Mouse (Mus musculus): ENCODE data around the gene Cacna2d2.

Gene Cacna2d2

GRCm38 (mm10) chr9:107399491-107399971 lies at the start of gene Cacna2d2:
Gene Cacna2d2, plus strand, starts transcription at chr9:107399612.
- DNase-seq (ENCODE audit: low read depth, low spot score), result no peak

GRCm38 (mm10) chr9:107354826-107355225 lies 44.6 kb upstream of the Cacna2d2 start:
- no peak for DNase-seq (ENCODE audit: low read depth, low spot score)

- peak; percentile 63 for DNase-seq (ENCODE audit: low read depth, low spot score)
Measured at GRCm38 (mm10) chr9:107355870-107356765, 43.3 kb upstream of the Cacna2d2 start.

DNA sequence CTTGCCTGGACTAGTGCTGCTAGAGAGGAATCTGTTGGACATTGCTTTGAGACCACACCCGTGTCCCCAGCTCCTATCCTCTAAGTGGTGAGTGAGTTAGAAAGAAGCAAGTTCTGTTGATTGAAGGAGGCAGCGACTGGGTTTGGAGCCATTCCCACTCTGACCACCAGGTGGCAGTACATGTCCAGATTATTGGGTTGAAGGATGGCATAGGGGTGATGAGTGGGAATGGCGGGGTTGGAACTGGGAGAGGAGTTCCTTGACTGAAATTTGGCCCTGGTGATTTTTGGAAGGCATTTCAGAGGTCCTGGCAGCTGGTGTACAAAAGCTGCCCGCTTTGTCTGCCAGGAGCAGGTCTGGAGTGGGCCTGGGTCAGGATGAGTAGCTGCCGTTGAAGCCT lies 41.8 kb upstream of the Cacna2d2 start:
- peak; percentile 52 for DNase-seq (ENCODE audit: low read depth, low spot score)

DNA sequence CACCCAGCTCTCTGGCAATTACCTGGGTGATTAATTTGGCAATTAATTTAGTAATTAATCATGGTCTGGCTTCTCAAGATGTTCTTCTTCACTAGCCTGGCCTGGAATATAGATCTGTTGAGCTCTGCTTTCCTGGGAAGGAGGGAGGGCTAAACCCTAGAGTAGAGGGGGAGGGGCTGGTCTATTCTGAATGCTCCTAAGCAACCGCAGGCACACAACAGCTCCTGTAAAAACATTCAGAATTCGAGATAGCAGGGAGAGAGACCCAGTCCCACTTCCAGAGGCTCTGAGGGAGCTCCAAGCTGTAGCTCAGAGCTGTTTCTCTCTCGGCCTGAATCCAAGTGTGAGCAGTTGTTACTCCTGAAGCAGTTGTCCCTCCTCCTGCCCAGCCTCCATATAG lies 38.4 kb upstream of the Cacna2d2 start:
- no peak for DNase-seq (ENCODE audit: low read depth, low spot score)

DNA sequence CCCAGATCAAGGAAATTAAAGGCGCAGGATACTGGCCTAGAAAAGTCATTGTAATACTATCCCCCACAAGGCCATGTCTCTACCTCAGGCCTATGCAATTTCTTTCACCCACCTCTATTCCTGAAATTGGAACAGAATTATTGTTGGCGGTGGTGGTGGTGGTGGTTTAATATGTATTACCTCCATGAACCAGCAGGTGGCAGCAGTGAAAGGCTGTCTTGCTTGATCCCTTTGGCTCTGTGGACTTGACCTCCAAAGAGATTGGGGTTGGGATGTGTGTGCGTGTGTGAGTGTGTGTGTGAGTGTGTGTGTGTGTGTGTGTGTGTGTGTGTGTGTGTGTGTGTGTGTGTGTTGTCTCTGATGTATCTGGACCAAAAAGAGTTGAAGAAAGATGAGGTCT lies 32.8 kb upstream of the Cacna2d2 start:
- DNase-seq (ENCODE audit: low read depth, low spot score), result peak; percentile 45

DNA sequence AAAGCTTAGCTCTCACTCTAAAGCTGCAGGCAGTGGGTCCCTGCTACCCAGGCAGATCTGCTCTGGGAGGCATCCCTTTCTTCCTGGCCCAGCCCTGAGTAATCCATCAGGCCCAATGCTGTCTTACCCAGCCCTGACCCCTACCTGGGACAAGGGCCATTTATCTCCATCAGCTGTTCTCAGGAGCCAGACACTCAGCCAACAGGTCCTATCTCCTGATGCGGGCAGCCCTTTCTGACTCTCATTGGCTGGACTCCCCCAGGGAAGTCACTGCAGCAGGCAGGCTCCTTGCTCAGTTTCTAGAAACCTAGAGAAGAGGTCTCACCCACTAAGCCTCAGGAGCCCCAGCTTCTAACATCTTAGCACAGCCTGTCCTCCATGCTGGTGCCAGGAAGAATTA lies 31.1 kb upstream of the Cacna2d2 start:
- DNase-seq (ENCODE audit: low read depth, low spot score), result no peak

DNA sequence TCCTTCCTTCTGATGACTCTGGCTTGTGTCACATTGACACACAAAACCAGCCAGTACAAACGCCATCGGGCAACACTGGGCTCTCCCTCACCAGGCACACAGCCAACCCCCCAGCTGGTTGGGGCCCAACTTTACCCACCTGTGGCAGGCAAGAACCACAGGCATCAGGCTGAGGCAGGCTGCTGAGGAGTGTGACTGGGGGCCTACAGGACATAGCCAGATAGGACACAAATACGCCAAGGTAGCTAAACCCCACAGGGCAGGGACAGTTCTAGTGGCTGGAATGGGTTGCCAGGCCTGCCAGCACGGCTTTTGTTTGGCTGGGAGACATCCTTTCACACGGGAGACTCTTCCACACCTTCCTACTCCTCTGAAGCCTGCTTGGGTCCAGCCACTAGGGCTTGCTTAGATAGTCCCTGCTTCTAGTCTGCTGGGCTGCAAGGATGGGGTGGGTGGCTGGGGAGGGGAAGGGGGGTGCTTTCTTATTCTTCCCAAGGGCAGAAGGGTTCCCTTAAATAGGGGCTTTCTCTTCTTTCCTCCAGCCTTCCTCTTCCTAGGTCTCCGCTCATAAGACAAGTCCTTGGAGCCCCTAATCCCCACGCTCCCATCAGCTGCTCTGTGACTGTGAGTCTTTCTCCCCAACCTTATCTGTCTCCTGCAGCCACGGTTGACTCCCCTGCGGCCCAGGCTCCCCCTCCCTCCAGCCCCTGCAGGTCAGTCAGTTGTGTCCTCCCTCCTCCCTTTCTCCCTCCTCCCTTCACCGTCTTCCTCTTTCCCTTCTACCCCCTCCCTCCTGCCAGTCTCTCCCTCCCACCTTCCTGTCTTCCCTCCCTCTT lies 29.9 kb upstream of the Cacna2d2 start:
- DNase-seq (ENCODE audit: low read depth, low spot score), result no peak

- no peak for DNase-seq (ENCODE audit: low read depth, low spot score)
Measured at GRCm38 (mm10) chr9:107370106-107370463, 29.3 kb upstream of the Cacna2d2 start.

DNA sequence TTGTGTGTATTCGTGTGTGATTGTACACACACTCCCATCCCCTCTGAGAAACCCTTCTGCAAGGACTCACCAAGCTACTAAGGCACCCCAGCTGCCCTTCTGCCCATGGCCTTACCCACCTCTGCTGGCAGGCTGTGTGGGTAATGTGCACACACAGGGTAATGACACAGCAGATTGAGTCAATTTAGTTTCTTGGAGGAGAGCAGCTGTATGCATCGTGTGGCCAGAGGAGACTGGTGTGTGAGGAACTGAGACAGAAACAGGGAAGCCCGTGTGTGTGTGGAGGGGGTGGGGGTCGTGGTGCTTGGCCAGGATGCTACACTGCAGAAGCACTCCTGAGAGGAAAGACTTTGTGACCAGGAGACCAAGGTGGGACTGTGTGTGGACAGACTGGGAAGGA lies 27.0 kb upstream of the Cacna2d2 start:
- DNase-seq (ENCODE audit: low read depth, low spot score), result peak; percentile 34

DNA sequence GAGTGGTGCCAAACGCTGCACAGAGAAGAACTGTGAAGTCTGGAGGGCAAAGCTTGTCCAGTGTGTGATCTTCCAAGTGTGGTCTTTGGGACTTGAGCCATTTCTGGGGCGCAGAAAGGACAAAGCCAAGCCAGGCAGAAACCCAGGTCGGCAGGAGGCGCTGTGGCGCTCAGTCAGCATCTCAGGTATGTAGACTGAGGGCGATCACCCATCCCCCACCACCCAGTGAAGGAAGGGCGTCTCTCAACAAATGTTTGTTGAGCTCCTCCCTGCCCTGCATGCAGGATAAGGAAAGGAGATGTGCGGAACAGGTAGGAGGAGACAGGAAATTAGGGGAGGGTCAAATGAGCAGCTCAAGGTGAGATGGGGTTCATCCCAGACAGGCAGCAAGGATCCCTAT lies 24.8 kb upstream of the Cacna2d2 start:
- DNase-seq (ENCODE audit: low read depth, low spot score), result peak; percentile 66

GRCm38 (mm10) chr9:107375451-107375850 lies 24.0 kb upstream of the Cacna2d2 start:
- no peak for DNase-seq (ENCODE audit: low read depth, low spot score)

DNA sequence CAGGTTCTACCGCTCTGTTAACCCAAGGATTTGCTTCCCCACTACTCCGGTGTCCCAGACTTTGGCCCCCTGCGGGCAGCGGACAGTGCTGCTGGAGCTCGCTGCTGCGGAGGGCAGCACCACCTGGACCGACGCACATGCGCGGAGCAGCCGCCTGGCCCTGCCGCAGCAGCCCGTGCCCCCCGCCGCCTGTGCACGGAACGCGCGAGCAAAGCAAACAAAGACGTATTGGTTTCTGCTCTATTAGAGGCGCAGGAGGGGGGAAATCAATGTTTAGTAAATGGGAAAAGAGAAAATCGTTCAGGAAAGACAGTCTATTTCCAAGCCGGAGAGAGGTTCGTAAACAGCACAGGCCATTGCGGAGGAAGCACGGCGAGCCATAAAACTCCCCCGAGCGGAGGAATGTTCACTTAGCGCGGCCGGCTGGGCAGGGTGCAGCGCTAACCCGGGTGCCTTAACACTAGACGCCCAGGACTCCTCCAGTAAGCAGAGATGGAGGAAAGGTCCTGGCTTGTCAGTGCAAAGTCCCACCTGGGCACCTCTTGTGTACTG lies 21.4 kb upstream of the Cacna2d2 start:
- no peak for DNase-seq (ENCODE audit: low read depth, low spot score)

- DNase-seq (ENCODE audit: low read depth, low spot score), result no peak
Measured at GRCm38 (mm10) chr9:107381723-107382122, 17.7 kb upstream of the Cacna2d2 start.

DNA sequence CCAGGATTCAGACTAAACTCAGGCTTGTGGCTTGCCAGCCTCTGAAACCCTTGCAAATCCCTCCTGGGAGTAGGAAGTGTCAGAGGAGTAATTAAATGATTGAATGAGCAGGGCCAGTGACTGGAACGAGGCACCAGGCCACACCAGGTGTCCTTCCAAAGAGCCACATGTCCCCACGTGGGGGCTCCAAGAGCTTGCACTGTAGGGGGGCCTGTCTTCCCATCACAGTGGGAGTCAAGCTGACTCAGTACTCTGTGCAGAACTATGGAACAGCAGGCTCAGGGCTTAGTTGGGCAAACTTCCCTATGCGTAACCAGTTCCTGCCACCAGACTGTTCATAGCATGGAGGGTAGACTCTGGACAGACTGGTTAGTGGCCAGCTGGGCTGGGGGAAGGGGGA lies 15.0 kb upstream of the Cacna2d2 start:
- DNase-seq (ENCODE audit: low read depth, low spot score), result no peak

GRCm38 (mm10) chr9:107386722-107387121 lies 12.7 kb upstream of the Cacna2d2 start:
- DNase-seq (ENCODE audit: low read depth, low spot score), result peak; percentile 34

- no peak for DNase-seq (ENCODE audit: low read depth, low spot score)
Measured at GRCm38 (mm10) chr9:107387708-107388107, 11.7 kb upstream of the Cacna2d2 start.

DNA sequence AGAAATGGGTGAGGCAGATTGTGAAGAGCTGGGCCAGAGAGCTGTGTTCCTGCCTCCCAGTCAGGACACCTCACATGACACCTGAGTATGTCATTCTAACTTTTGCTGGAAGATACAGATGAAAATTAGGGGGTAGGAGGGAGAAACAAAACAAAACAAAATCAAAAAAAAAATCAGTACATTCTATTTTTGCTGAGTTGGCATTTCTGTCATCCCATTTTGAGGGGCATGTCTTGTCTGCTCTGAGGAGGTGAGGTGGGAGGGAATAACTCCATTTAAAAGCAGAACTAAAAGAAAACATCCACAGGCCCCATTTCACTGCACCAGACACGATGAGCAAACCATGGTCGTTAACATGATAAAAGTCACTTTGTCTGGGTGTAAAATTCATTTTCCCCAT lies 11.1 kb upstream of the Cacna2d2 start:
- DNase-seq (ENCODE audit: low read depth, low spot score), result no peak

- peak; percentile 19 for DNase-seq (ENCODE audit: low read depth, low spot score)
Measured at GRCm38 (mm10) chr9:107396397-107396796, 3.0 kb upstream of the Cacna2d2 start.

DNA sequence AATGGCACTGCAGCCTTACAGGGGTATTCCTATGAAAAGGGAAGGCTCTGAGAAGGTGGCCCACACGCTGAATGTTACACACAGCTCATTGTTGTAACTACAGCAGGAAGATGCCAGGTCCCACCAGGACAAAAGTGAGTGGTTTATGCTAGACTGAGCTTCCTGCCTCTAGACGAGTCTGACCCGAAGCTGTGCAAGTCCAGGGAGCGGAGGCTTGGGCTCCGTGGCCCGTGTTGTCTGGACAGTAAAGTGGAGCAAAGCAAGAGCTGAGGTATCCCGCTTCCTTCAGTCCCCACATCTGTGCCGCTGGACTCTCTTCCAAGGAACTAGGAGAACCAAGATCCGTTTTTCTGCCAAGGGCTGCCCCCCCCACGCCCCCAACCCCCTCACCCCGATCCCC lies 444 bp upstream of the Cacna2d2 start:
- DNase-seq (ENCODE audit: low read depth, low spot score), result no peak

DNA sequence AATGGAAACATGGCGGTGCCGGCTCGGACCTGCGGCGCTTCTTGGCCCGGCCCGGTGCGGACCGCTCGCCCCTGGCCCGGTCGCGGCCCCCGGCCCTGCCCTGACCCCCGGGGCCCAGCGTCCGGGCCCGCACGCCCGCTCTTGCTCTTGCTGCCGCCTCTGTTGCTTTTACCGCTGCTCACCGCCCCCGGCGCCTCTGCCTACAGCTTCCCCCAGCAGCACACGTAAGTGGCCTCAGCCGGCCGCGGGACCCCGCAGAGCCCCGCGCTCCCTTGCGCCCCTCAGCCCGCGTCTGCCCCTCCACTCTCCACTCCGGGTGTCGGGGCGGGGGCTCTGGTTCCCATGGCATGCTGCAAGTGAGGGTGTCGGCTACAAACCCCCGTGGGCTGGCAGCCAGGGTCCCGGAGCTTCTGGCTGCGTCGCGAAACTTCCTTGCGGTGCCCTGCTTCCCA lies 674 bp downstream of the Cacna2d2 start:
- no peak for DNase-seq (ENCODE audit: low read depth, low spot score)

DNA sequence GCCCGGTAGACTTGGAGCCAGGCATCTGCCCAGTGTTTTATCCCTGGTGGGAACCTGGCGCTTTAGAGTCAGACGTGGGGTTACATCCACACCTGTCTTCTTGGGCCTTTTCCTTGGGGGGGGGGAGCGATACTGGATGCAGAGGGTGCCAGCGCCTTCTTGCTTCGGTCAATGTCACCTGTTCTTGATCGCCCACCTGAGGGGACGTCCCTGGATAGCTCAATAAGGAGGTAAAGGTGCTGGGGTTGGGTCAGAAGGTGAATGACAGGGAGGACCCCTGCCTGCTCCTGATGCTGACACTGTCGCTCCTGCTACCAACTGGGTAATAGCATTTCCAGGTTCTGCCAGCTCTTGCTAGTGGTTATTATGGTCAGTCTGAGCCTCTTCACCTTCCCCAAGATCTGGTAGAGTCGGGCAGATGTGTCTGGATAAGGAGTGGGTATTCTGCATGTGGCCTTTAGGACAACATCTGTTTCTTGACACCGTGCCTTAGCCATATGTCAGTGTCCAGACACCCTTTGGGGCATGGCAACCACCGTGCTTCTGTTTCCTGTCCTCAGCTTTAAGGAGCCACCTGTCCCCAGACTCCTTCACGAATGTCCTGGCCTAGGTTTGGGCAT lies 1.4 kb downstream of the Cacna2d2 start:
- no peak for DNase-seq (ENCODE audit: low read depth, low spot score)

All from A20 (cell line).